Mouse (Mus musculus) testis, adult 2 months (tissue): Measurements from ENCODE around the gene Hbb-bh1. TPM values are rescaled to one million over a fixed set of nuclear protein-coding genes. Genes with fewer than 3 reads are reported as not detected.
"Not testable (repeated sequence)": the region's sequence is repeated elsewhere in the genome, so short reads cannot be mapped to it uniquely, and the experiment has no call there.

Source experiments
- H3K27ac ChIP-seq: fragments of 200-500 bp; 2 replicates; pipeline ENCODE4 v1.5.1; 2012; ENCODE audit warnings: low read depth, low read length; ENCODE audit not compliant: control insufficient read depth, insufficient read depth
- H3K27me3 ChIP-seq: fragments of 200-500 bp; 2 replicates; pipeline ENCODE4 v1.6.1; 2012; ENCODE audit warnings: mild to moderate bottlenecking, low read length, moderate library complexity; ENCODE audit not compliant: control insufficient read depth, insufficient read depth
- H3K36me3 ChIP-seq: fragments of 200-500 bp; 2 replicates; pipeline ENCODE4 v1.6.1; 2012; ENCODE audit warnings: mild to moderate bottlenecking, low read length; ENCODE audit not compliant: control insufficient read depth, insufficient read depth
- H3K4me1 ChIP-seq: fragments of 200-500 bp; 2 replicates; pipeline ENCODE4 v1.6.1; 2012; ENCODE audit warnings: low read length; ENCODE audit not compliant: control insufficient read depth, insufficient read depth
- H3K4me3 ChIP-seq: fragments of 200-500 bp; 2 replicates; pipeline ENCODE4 v1.5.1; 2012; ENCODE audit warnings: low read depth, mild to moderate bottlenecking, low read length, moderate library complexity, mixed read lengths; ENCODE audit not compliant: control insufficient read depth
- CTCF ChIP-seq: fragments of 200-500 bp; IDR thresholded peaks from 2 replicates; pipeline ENCODE4 v1.5.1; 2012; ENCODE audit warnings: low read depth, mild to moderate bottlenecking, inconsistent platforms, low read length, moderate library complexity; ENCODE audit not compliant: control insufficient read depth, insufficient read depth, insufficient replicate concordance
- POLR2A ChIP-seq: fragments of 200-500 bp; IDR thresholded peaks from 2 replicates; pipeline ENCODE4 v1.6.1; 2012; ENCODE audit warnings: low read depth, mild to moderate bottlenecking, inconsistent platforms, low read length, moderate library complexity; ENCODE audit not compliant: control insufficient read depth
- polyA plus RNA-seq: library from polyadenylated mRNA; depleted of rRNA; stranded (reverse); fragments of >200 nt; gene quantifications from 2 replicates; pipeline ENCODE4 v1.2.3, GENCODE M21; 2012; rRNA removed

Hbb-bh1 gene
- polyA plus RNA-seq, 1 experiment, result not detected

DNA sequence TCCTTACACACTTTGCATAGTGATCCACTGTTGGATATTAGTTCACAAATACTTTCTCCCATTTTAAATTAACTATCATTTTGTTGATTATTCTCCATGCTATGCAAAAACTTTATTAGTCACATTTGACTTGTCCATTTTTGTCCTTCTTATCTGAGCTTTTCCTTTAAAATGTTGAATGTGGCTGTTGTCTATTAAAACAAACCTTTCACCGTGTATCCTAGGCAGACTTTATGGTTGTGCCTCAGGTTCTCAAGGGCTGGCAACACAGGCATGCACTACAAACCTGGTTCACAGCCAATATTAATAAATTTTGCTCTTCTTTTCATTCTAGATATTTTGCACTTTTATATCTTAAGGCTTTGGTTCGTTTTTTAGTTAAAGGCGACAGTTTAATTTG lies 32.2 kb downstream of the Hbb-bh1 start:
- no peaks in the 10 kb centered on the region for H3K27me3 ChIP-seq
- no peak overlapping the region for H3K4me3 ChIP-seq
- no peaks in the 10 kb centered on the region for H3K4me1 ChIP-seq
- no peak for TF ChIP-seq POLR2A
- no peak for TF ChIP-seq CTCF
- no peaks in the 10 kb centered on the region for H3K36me3 ChIP-seq
- no peak overlapping the region for H3K27ac ChIP-seq

DNA sequence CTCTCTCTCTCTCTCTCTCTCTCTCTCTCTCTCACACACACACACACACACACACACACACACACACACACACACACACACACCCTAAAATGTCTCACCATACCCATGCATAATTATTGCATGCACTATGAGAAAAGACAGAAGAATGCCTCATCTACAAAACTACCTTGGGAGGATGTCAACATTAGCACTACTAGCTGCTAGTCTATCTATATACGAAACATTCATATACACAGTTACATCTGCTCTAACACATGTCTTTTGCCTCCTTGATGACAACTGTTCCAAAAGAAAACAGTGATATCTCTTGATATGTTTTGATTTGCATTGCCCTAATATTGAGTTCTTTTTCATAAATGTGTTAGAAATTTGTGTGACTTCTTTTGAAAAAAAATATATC lies 32.7 kb downstream of the Hbb-bh1 start:
- Histone ChIP-seq H3K36me3 (no peaks in the 10 kb centered on the region), H3K4me3 (no peak overlapping the region), H3K4me1 (no peaks in the 10 kb centered on the region), H3K27me3 (no peaks in the 10 kb centered on the region), H3K27ac (no peak overlapping the region)
- TF ChIP-seq CTCF (no peak), POLR2A (no peak)

DNA sequence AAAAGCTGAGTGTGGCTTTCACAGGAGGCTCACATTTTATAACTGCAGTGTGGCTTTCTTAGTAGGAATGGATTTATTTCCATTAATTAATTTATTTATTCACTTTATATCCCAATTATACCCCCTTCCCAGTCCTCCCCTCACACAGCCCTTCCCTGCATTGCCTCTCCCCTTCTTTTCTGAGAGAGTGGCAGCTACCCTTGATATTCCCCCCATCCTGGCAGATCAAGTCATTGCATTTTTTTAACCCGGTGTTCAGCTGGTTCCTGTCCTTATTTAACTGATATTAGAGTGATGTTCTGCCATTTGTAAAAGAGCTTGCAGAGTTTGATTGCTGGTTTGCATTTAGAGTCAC lies 33.2 kb downstream of the Hbb-bh1 start:
- TF ChIP-seq CTCF (no peak), POLR2A (no peak)
- H3K27me3 ChIP-seq, result no peaks in the 10 kb centered on the region

DNA sequence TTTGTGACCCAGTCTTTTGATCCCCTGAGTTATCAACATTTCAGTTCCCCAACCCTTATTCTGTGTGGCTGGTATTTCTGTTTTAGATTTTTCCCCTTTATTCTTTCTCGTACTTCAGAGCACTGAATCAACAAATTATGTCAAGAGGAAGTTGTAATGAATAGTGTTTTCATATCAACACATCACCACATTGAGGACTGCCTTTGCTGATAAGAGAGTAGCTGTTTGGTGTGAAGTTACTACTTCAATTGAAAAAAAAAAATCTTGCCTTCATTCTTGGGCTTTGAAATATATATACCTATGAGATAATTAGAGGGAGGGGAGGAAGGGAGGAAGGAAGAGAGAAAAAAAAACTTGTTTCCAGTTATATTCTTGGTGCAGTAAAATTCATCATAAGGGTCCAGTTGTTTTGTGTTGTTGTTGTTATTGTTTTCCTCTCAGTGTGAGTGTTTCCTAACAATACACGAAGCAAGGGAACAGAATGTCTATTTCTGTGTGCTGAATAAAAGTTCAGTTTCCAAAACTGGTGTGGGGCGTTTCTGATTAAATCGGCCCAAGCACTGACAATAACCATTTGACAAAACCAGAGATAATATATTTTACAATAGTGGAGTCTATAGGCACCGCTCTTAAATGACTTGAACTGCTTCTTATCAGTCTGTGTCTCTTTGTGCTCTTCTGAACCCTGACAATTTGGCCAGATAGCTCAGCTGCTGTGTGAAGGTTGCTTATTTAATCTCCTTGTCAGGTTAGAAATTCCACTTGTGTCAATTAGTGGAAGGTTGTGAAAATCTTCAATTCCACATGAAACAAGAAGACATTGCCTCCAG lies 33.8 kb downstream of the Hbb-bh1 start:
- TF ChIP-seq POLR2A (no peak), CTCF (no peak)

More for the DNA sequence above, 33.2 kb downstream of the Hbb-bh1 start:
- H3K4me1 ChIP-seq, result no peaks in the 10 kb centered on the region
- H3K36me3 ChIP-seq, result no peaks in the 10 kb centered on the region
- H3K4me3 ChIP-seq, result no peak overlapping the region
- no peak overlapping the region for H3K27ac ChIP-seq

DNA sequence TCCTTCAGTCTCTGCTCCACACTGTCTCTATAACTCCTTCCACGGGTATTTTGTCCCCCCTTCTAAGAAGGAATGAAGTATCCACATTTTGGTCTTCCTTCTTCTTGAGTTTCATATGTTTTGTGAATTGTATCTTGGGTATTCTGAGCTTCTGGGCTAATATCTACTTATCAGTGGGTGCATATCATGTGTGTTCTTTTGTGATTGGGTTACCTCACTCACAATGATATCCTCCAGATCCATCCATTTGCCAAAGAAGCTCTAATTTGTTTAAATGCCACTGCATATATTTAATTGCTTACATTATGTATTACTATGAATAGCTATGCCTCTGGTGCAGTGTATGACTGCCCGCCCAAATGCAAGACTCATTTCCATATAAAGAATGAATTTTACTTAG lies 34.8 kb downstream of the Hbb-bh1 start:
- not testable (repeated sequence) for H3K4me1 ChIP-seq, H3K4me3 ChIP-seq, H3K36me3 ChIP-seq, H3K27ac ChIP-seq, H3K27me3 ChIP-seq

More for the DNA sequence above, 33.8 kb downstream of the Hbb-bh1 start:
- Histone ChIP-seq H3K36me3 (no peaks in the 10 kb centered on the region), H3K4me3 (no peak overlapping the region), H3K27ac (no peak overlapping the region), H3K27me3 (no peaks in the 10 kb centered on the region), H3K4me1 (no peaks in the 10 kb centered on the region)

DNA sequence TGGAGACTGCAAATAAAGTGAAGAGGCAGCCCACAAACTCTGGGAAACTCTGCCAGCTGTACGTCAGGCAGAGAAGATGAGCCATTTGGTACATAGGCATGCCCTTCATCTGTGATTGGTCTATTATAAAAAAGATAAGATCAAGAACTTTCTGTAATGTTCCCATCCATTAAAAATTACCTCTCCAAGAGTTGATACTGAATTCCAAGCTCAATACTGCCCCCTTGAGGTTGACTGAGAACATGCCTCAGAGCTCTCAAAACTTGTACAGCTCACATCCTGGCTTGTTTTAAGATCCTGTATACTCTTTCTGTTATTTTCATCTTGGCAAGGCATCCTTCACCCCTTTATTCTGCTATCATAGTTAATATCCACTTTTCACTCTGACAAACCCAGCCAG lies 36.1 kb downstream of the Hbb-bh1 start:
- no peak overlapping the region for H3K4me3 ChIP-seq
- TF ChIP-seq CTCF (peak; percentile 15; the same call in 1 of the 2 replicates), POLR2A (no peak)
- no peaks in the 10 kb centered on the region for H3K4me1 ChIP-seq
- H3K27ac ChIP-seq, result no peak overlapping the region
- no peaks in the 10 kb centered on the region for H3K27me3 ChIP-seq
- no peaks in the 10 kb centered on the region for H3K36me3 ChIP-seq

DNA sequence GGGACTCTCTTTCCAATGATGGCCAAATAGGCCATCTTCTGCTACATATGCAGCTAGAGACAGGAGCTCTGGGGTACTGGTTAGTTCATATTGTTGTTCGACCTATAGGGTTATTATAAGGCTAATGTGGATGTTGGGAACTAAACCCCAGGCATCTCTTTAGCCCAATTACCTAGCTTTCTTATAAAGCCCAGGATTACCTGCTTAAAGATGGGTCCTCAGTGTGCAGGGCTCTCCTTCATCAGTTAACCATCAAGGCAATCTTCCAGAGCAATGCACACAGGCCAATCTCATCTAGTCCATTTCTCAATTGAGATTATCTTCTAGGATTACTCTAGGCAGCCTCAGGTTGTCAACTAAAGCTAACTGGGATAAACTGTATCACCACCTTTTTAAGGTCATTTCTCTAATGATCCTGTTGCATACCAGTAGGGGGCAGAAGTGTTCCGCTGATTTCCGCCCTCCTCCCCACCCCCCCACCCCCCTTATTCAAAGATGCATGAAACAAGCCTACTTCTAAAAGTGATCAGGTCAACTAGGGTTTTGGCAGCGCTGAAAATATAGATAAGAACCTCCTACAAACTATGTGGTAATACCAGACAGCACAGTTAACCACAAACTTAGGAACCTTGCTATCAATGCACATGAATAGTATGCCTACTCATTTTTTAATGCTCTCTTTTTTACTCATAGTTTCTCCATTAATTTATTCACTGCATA lies 50.1 kb downstream of the Hbb-bh1 start:
- Histone ChIP-seq H3K36me3 (no peaks in the 10 kb centered on the region), H3K27me3 (no peaks in the 10 kb centered on the region), H3K4me3 (no peak overlapping the region), H3K4me1 (no peaks in the 10 kb centered on the region), H3K27ac (no peak overlapping the region)
- TF ChIP-seq POLR2A (no peak), CTCF (no peak)

DNA sequence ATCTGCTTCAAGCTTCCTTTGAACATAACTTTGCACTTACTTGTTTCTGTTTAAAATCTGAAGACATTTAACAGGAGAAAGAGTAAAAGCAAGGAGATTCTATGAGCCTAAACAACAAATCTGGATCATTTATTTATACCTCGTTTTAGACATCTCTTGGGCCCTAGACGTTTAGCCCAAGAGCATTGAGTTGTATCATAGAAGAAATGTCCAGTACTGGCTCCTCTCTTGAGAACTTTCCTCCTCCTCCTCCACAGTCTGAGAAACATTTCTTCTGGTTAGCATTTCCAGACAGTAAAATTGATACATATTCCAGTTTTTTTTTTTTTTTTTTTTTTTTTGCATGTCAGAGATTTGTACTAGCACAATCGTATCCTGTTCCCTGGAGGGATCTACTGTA lies 51.2 kb downstream of the Hbb-bh1 start, which contains the start of gene Olfr67:
Gene Olfr67, minus strand, starts transcription at position 101 of the 400 bp plus-strand sequence.
- Histone ChIP-seq H3K36me3 (no peaks in the 10 kb centered on the region), H3K4me3 (no peak within 1 kb of the TSS), H3K27ac (no peak within 1 kb of the TSS), H3K4me1 (no peaks in the 10 kb centered on the region), H3K27me3 (no peaks in the 10 kb centered on the region)
- TF ChIP-seq CTCF, result no peak
- TF ChIP-seq POLR2A, result no peak

Other genes starting within 250 kb of the Hbb-bh1 start
- gene Olfr619, start 242.6 kb downstream of the Hbb-bh1 start, polyA plus RNA-seq, result not detected in 2 replicates
- gene Olfr620, start 230.6 kb downstream of the Hbb-bh1 start, polyA plus RNA-seq, result not detected in 2 replicates
- not detected in 2 replicates for gene Olfr622, start 200.5 kb downstream of the Hbb-bh1 start, polyA plus RNA-seq
- gene Olfr623, start 179.5 kb downstream of the Hbb-bh1 start, polyA plus RNA-seq, result not detected in 2 replicates
- gene Olfr624, start 172.0 kb downstream of the Hbb-bh1 start, polyA plus RNA-seq, result 0.02 TPM in 1 of 2 replicates, not detected in the other
- not detected in 2 replicates for gene Olfr625-ps1, start 160.4 kb downstream of the Hbb-bh1 start, polyA plus RNA-seq
- gene Olfr243, start 128.5 kb downstream of the Hbb-bh1 start, polyA plus RNA-seq, result not detected in 2 replicates
- not detected in 2 replicates for gene Olfr628, start 112.8 kb downstream of the Hbb-bh1 start, polyA plus RNA-seq
- not detected in 2 replicates for gene Olfr629, start 98.2 kb downstream of the Hbb-bh1 start, polyA plus RNA-seq
- gene Olfr630, start 85.8 kb downstream of the Hbb-bh1 start, polyA plus RNA-seq, result not detected in 2 replicates
- not detected in 2 replicates for gene Olfr69, start 71.6 kb downstream of the Hbb-bh1 start, polyA plus RNA-seq
- gene Olfr68, start 63.5 kb downstream of the Hbb-bh1 start, polyA plus RNA-seq, result not detected in 2 replicates
- not detected in 2 replicates for gene Olfr67, start 51.3 kb downstream of the Hbb-bh1 start, polyA plus RNA-seq
- gene Hbb-bt, start 29.2 kb downstream of the Hbb-bh1 start, polyA plus RNA-seq, result 8.1 and 11.1 TPM in 2 replicates
- 78.9 and 88.8 TPM in 2 replicates for gene Hbb-bs, start 15.1 kb downstream of the Hbb-bh1 start, polyA plus RNA-seq
- gene Hbb-bh2, start 2.6 kb downstream of the Hbb-bh1 start, polyA plus RNA-seq, result not detected in 2 replicates
- gene Hbb-y, start 10.1 kb upstream of the Hbb-bh1 start, polyA plus RNA-seq, result 0.19 and 0.26 TPM in 2 replicates
- gene Olfr66, start 43.1 kb upstream of the Hbb-bh1 start, polyA plus RNA-seq, result not detected in 2 replicates
- gene Olfr64, start 51.3 kb upstream of the Hbb-bh1 start, polyA plus RNA-seq, result not detected in 2 replicates
- gene Olfr65, start 60.3 kb upstream of the Hbb-bh1 start, polyA plus RNA-seq, result not detected in 2 replicates
- gene Olfr631, start 85.7 kb upstream of the Hbb-bh1 start, polyA plus RNA-seq, result not detected in 2 replicates
- not detected in 2 replicates for gene Olfr632, start 91.2 kb upstream of the Hbb-bh1 start, polyA plus RNA-seq
- not detected in 2 replicates for gene Olfr633, start 101.3 kb upstream of the Hbb-bh1 start, polyA plus RNA-seq
- gene Olfr635, start 128.0 kb upstream of the Hbb-bh1 start, polyA plus RNA-seq, result not detected in 2 replicates
- not detected in 2 replicates for gene Olfr638, start 155.6 kb upstream of the Hbb-bh1 start, polyA plus RNA-seq
- not detected in 2 replicates for gene Olfr639, start 174.1 kb upstream of the Hbb-bh1 start, polyA plus RNA-seq
- 0.07 TPM in 1 of 2 replicates, not detected in the other for gene Olfr640, start 182.4 kb upstream of the Hbb-bh1 start, polyA plus RNA-seq
- 0.15 TPM in 1 of 2 replicates, not detected in the other for gene Olfr641, start 192.3 kb upstream of the Hbb-bh1 start, polyA plus RNA-seq
- 0.53 TPM in 1 of 2 replicates, not detected in the other for gene Olfr642, start 209.5 kb upstream of the Hbb-bh1 start, polyA plus RNA-seq
- 0.80 and 0.89 TPM in 2 replicates for gene 4930516K23Rik, start 218.3 kb upstream of the Hbb-bh1 start, polyA plus RNA-seq
- gene Olfr644, start 228.7 kb upstream of the Hbb-bh1 start, polyA plus RNA-seq, result 0.12 TPM in 1 of 2 replicates, not detected in the other
- gene Olfr645, start 242.3 kb upstream of the Hbb-bh1 start, polyA plus RNA-seq, result 0.02 TPM in 1 of 2 replicates, not detected in the other